Mouse (Mus musculus) naive thymus-derived CD4-positive, alpha-beta T cell, adult 2 months (primary cell): Measurements from ENCODE around the gene Tmem132d.

Experiments
- DNase-seq: peaks from one replicate; pipeline ENCODE4 v3.0.0-alpha.2; 2011; ENCODE audit warnings: low read depth

The Tmem132d gene

DNA sequence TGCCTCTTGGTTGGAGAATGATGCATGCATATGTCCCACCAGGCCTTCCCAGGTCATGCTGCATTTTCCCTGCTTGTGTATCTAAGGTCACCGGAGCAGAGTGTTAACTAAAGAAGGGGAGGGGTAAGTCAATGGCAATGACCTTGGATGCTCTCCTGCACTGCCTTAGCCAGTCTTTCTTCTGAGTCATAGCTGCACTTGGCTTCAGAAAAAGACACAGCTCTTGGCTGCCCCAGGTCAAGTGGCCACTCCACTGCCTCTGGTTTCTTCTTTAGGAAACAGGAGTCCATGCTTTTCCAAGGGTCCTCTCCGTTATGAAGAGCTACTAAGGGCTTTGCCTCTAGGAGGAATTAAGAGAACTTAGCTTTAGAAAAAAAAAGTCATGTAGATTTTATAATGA lies 506.2 kb downstream of the Tmem132d start:
- no peak for DNase-seq

DNA sequence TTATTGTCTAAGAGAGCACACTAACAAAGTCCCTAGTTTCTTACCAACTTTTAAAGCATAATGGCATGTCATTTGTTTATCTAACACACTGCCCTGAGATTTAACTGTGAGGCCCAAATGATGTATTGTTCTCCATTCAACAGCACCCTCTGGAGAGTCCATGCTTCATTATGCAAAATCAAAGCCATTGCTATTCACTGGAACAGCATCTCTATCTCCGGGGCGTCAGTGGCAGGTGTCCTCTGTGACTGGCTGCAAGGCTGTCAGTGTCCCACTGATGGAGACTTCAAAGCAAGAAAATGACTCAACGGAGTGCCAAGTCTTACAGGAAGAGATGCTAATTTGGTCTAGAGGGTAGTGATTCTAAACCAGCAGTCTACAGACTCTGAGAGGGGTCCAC lies 508.8 kb downstream of the Tmem132d start:
- no peak for DNase-seq

DNA sequence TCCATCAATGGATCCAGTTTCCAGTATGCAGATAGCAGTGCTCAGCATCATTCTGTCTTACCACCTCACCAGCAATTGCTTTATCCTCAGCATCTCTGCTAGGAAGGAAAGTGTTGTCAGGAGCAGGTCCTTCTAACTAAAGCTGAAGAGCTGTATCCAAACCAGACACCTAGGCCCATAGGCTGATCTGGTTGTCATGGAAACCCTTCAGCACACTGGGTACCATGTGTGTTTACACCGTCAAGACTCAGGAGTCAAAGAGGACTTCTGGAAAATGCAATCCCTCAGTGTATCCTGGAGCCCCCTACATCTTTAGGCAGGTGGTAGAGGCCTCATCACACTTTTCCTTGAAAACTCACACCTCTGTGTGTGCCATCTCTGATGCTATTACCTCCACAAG lies 513.7 kb downstream of the Tmem132d start:
- no peak for DNase-seq

DNA sequence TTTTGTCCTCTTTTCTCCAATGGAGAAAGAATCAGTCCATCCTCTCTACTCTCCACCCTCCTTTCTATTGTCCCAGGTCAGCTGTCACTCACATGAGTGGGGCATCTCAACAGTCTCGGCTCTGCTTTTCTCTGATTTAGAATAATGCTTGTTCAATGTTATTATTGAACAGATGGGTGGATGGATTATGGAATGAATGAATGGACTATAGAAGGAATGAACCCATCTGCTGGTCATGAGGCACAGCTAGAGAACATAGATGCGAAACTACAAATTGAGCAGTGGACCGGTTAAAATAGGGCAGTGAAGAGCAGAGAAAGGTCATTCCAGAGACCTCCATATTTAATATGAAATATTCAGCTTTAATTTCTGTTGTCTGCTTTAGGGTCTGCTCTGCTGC lies 514.5 kb downstream of the Tmem132d start:
- no peak for DNase-seq

- DNase-seq = no peak
Measured at GRCm38 (mm10) chr5:127914157-127914556, 518.7 kb downstream of the Tmem132d start.

DNA sequence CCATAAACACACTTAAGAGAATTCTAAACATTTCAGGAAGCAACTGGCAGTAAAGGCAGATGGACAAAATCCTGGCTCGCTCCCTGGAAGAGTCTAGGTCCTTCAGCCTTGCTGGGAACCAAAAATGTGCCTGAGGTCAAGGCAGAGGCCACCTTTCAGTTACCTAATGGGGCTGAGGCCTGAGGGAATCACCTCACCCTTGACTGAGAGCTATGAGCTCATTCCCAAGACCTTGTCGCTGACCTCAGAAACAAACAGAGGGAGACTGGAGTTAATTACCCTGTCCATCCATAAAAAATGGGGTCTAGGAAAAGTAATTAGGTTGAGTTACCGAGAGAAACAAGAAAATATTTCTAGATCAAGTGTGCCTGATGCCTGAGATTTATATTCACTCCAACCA lies 521.3 kb downstream of the Tmem132d start:
- no peak for DNase-seq

DNA sequence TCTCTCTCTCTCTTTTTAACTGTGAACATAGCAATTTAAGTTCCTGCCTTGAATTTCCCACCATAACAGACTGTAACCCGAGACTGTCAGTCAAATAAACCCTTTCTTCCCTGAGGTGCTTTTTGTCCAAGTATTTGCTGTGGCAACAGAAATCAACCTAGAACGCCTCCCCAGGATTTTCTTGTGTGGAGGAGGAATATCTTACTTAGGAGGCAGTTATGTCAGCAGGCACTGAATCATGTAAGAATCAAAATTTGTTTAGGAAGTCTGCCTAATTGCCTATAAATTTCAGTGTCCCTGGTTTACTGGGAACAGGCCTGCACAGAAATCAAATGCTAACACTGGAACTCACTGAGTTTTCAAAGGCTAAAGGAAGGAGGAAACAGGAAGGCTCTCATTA lies 522.5 kb downstream of the Tmem132d start:
- DNase-seq = no peak

DNA sequence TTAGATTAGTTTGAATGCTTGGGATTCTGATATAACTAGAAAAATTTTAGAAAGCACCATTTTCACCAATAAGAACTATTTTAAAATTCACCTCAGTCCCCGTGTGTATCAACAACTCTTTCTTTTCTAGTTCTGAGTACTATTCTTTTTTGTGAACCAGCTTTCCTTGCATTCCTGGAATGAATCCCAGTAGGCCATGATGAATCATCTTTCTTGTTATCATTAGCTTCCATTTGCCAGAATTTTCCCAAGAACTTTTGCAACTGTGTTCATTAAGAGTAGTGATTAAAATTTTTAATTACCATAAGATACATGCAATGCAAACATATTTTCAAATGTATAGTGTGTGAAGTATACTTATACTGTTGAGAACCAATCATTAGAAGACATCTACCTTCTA lies 537.7 kb downstream of the Tmem132d start:
- no peak for DNase-seq

DNA sequence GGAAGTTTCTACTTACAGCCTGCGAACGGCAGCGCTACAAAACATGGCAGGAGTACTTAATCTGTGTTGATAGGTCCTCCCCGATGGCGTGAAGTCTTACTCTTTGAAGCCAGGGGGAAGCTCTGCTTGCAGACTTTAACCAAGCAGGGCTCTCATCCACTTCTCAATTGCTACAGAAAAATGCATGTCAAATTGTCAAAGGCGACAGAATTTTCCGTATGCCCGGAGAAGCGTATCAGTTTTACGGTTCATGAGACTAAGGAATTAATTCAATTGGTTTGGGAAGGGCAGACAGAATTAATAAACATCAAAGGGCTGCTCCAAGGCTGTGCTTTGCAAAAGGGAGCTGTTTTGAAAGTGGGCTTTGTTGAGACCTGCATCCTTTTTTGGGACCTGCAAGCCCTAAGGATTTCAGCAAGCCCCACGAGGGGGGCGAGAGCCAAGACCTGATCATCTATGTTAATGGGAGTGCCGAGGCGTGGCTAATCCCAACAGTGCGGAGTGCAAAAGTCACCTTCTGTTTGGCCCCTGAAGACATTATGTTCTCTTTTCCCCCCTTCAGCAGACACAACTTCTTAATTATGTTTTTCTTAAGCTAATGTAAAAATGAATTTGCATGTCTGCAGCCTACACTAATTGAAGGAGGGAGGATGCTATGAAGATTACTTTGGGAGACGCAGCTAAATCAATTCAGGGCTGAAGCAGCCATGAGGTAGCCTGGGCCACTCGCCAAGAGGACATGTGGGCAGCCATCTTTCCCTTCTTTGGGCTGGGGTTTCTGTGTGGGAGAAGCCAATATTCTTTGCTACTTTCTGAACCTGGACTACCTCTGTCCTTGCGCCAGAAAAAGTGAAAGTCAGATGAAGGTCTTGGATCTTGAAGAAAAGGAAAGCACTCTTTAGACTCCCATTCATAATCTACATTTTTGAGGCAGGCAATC lies 547.0 kb downstream of the Tmem132d start:
- no peak for DNase-seq

DNA sequence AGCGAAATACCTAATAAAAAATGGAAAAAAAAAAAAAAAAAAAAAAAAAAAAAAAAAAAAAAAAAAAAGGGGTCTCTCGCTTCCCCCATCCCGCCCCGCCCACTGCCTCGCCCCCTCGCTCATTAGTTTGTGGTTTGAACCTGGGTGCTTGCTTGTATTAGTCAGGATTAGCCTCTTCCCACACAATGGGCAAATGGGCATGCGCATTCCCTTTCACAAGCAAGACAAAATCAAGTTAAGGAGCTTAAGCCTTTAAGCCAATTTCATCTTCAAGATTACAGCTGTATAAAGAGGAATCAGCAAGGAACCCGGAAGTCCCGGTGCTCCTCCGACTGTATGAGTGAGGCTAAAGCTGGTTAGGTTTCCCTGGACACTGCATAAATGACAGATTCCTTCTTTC lies 549.9 kb downstream of the Tmem132d start:
- DNase-seq = no peak

DNA sequence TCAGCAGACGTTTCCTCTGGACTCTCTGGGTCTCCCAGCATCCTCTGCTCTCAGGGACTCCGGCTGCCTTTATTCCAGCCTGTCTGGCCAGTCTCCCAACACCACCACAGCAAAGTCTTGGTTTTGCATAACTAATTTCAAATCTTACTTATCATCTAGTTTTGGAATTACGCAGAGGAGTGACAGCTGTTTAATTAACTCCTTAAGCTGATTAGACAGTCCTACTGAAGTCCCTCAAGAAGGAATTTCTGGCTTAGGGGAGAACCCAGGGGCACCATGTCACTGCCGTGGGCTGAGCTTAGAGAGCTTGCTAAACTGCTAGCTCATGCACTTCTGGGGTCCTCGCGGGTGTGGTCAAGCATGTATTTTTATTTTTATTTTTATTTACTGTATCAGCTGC lies 558.4 kb downstream of the Tmem132d start:
- no peak for DNase-seq

- no peak for DNase-seq
Measured at GRCm38 (mm10) chr5:127865157-127865556, 567.7 kb downstream of the Tmem132d start.

DNA sequence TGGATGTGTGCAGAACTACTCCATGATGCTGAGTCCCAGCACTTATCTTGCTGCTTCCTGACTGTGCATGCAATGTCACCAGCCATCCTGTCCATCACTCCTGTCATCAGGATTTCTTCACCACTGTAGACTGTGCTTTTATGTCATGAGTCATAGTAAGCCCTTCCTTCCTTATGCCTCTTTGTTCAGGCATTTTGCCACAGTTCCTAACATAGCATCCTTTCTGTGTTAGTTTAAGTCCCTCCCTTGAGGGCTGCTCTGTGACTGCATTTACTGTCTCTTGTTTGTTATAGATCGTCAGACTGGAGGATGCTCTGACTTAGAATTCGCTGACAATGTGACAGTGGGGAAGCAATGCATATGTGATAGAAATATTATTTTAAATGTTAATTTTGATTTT lies 573.2 kb downstream of the Tmem132d start:
- no peak for DNase-seq

GRCm38 (mm10) chr5:127852305-127852704 lies 580.6 kb downstream of the Tmem132d start:
- DNase-seq = no peak

DNA sequence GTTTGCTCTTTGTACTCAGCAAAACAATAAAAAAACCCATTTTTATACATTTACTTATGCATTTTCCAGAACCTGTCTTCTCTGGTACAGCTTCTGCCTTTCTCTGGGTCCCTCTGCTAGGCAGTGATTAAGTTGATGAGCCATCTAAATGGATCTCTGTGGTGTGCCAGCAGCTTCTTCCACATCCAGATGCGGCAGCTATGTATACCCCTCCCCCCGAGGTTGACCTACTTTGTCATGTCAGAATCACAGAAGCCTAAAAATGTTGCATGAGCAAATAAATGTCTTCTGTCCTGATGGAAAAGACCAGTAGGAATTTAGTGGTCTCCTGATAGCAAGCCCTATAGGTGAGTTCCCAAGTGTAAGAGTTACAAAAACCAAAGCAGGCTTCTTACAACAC lies 601.1 kb downstream of the Tmem132d start:
- DNase-seq = no peak

DNA sequence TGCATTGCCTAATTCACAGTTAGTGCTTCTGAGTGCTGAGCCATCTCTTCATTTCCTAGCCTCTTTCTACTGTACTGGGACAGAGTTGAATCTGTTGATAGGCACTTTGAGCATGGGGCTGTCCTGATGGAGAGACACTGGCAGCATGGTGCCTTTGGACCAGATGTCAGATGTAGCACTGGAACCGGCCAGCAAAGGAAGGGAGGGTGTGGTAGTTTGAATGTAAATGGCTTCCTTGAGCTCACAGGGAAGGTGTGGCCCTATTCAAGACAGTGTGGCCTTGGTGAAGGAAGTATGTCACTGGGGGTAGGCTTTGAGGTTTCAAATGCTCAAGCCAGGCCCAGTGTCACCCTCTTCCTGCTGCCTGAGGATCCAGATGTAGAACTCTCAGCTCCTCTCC lies 602.0 kb downstream of the Tmem132d start:
- no peak for DNase-seq

GRCm38 (mm10) chr5:127828756-127829155 lies 604.1 kb downstream of the Tmem132d start:
- DNase-seq = no peak

GRCm38 (mm10) chr5:127821960-127822359 lies 610.9 kb downstream of the Tmem132d start:
- DNase-seq = no peak

DNA sequence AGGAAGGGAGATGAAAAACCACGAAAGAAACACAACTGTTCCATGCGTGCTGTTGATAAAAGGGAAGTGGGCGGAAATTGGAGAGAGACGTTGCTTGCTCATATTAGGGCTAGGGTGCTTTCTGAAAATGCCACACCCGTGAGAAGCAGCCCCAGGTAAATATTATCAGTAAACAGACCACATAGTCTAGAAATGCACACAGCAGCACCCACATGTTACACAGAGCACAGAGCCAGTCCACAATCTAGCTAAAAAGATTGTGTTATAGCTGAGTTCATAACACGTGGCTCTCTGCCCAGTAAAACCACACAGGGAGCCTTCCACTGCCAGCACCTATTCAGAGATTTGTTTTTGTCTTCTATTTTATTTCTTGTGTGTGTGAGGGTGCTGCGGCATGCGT lies 617.6 kb downstream of the Tmem132d start:
- DNase-seq = no peak

DNA sequence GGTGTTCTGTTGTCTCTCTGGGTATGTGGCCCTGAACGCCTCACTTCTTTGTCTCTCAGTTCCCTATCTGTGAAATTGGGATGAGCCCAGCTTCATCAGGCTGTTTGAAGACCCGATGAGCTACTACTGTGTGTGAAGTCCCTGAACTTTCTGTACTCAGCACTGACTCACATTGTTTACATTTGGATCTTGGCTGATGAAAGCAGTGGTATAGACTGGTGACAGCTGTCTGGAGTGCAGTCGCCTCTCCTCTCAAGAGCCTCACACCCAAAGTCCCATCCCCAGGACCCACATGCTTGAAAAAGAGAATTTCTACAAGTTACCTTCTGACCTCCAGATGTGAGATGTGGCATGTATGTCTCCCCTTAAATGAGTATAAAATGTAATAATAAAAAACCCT lies 625.5 kb downstream of the Tmem132d start:
- DNase-seq = no peak

- no peak for DNase-seq
Measured at GRCm38 (mm10) chr5:127806850-127807249, 626.0 kb downstream of the Tmem132d start.

DNA sequence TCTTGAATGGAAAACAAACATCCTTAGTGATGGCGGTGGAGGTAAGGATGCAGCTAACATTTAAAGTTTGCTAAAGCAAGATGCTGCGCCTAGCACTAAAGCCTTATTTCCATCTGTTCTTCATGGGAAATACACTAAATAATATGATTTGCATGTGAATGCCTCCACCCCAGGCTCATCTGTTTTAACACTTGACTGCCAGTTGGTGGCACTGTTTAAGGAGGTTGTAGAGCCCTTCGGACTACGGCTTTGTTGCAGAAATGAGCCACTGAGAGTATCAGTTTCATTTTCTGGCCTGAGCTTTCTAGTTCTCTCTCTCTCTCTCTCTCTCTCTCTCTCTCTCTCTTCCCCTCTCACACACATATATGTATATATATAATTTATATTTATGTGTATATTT lies 632.0 kb downstream of the Tmem132d start:
- DNase-seq = no peak

- no peak for DNase-seq
Measured at GRCm38 (mm10) chr5:127781221-127781620, 651.7 kb downstream of the Tmem132d start.

- DNase-seq = no peak
Measured at GRCm38 (mm10) chr5:127775749-127776148, 657.1 kb downstream of the Tmem132d start.
